8 mouse cellular contexts compared by ENCODE assay signal in genomic region chr13:73970545-73971448, GRCm38 (mm10). TPM values are rescaled to one million over a fixed set of nuclear protein-coding genes. Genes with fewer than 3 reads are reported as not detected.
DNase-seq lines count a peak whose midpoint lies in the region; ATAC-seq and TF ChIP-seq lines count a peak whose summit lies in the region.

No protein-coding gene starts in this region.

- H3K4me2 ChIP-seq in forebrain, postnatal 0 days (ENCODE audit: low read depth) = no peak overlapping the region
- peak overlapping the region; percentile 39 for H3K4me2 ChIP-seq in lung, embryonic 15.5 days

- no peaks in the 10 kb centered on the region for H3K4me1 ChIP-seq in forebrain, postnatal 0 days (ENCODE audit: insufficient read depth)
- H3K4me1 ChIP-seq in lung, embryonic 15.5 days = 0 out of 2 replicates have a peak, but pooled peaks cover 3% of the 10 kb centered on the region

- no peak overlapping the region for H3K4me3 ChIP-seq in forebrain, postnatal 0 days (ENCODE audit: low read depth, low read length)
- H3K4me3 ChIP-seq in lung, embryonic 15.5 days = no peak overlapping the region

- peak; percentile 78 for TF ChIP-seq CTCF in Patski (IDR thresholded peaks at IDR 0.05)
- peak; percentile 87 for TF ChIP-seq CTCF in forebrain, postnatal 0 days (IDR thresholded peaks at IDR 0.05; ENCODE audit: low read depth)

- no peak overlapping the region for H3K9ac ChIP-seq in forebrain, postnatal 0 days
- H3K9ac ChIP-seq in lung, embryonic 15.5 days = no peak overlapping the region

- H3K27ac ChIP-seq in forebrain, postnatal 0 days (ENCODE audit: low read depth, low read length) = no peak overlapping the region
- no peak overlapping the region for H3K27ac ChIP-seq in lung, embryonic 15.5 days

- peak; percentile 54 for ATAC-seq in Patski
- peak; percentile 94 for ATAC-seq in forebrain, postnatal 0 days
- peak; percentile 82 to 88 for ATAC-seq in hematopoietic stem cell, adult 5-6 weeks (replicated peaks in 1 of 2; ENCODE audit: insufficient read depth in 1 of 2, low FRiP score in 2 of 2, low TSS enrichment in 1 of 2, low read depth in 1 of 2, poor library complexity in 2 of 2, severe bottlenecking in 2 of 2)
- peak; percentile 80 for ATAC-seq in lung, embryonic 15.5 days (ENCODE audit: borderline replicate concordance, extremely low read depth, low FRiP score, low TSS enrichment)

- CTCF ChIA-PET in Patski (lab: Charles Lee) = interaction anchor here (0.7 to 2.0 kb wide), 20 partner anchors 9 to 330 kb away, joined by 3 to 10 read pairs (median 4); no protein-coding TSS in a partner anchor

- H3K36me3 ChIP-seq in forebrain, postnatal 0 days (ENCODE audit: insufficient read depth) = no peaks in the 10 kb centered on the region
- no peaks in the 10 kb centered on the region for H3K36me3 ChIP-seq in lung, embryonic 15.5 days

- no peaks in the 10 kb centered on the region for H3K9me3 ChIP-seq in forebrain, postnatal 0 days (ENCODE audit: low read length)
- H3K9me3 ChIP-seq in lung, embryonic 15.5 days = no peaks in the 10 kb centered on the region

- in situ Hi-C loops in Patski (cut with MboI; ENCODE audit: low pct_unique_long_range_greater_than_20kb) = loop anchor here (5.0 kb wide), 1 partner anchor 332 kb away; no protein-coding TSS in a partner anchor

- POLR2A ChIA-PET in Patski (lab: Charles Lee) = interaction anchor here (0.7 kb wide), 1 partner anchor 23 kb away, joined by 3 read pairs; no protein-coding TSS in a partner anchor

- DNase-seq in Patski (ENCODE audit: low read depth, low spot score) = no peak
- peak; percentile 55 to 57 for DNase-seq in cerebellum, adult 18-20 months
- DNase-seq in forebrain, postnatal 0 days = peak; percentile 84
- peak; percentile 45 to 73 for DNase-seq in layer of hippocampus, adult 18-20 months (ENCODE audit: low spot score in 2 of 2)
- DNase-seq in ovary, postnatal 14 days (ENCODE audit: low spot score) = peak; percentile 65
- DNase-seq in urinary bladder, postnatal 25 days (ENCODE audit: low spot score) = peak; percentile 47

- WGBS in forebrain, postnatal 0 days = 45% methylated on average over 12 of the region's 12 CpGs
- 14% methylated on average over 12 of the region's 12 CpGs for WGBS in lung, embryonic 15.5 days

- H3K27me3 ChIP-seq in Patski = no peaks in the 10 kb centered on the region
- no peaks in the 10 kb centered on the region for H3K27me3 ChIP-seq in forebrain, postnatal 0 days (ENCODE audit: insufficient read depth, low read length)
- no peaks in the 10 kb centered on the region for H3K27me3 ChIP-seq in lung, embryonic 15.5 days

RNA-seq across cellular contexts. Expression of gene Zdhhc11, which starts 7.1 kb away (rescaled TPM):
- polyA plus RNA-seq in Patski (2021) = not detected
- not detected in 2 replicates for total RNA-seq in forebrain, postnatal 0 days (2014; rRNA removed)
- polyA plus RNA-seq in forebrain, postnatal 0 days (2015; fragmentation: Nextera tagmentation; extraction: Ambion mirVana) = not detected in 2 replicates
- not detected in 2 replicates for total RNA-seq in hematopoietic stem cell, adult 5-6 weeks (2017)
- total RNA-seq in layer of hippocampus, adult 18-20 months (2021) = not detected
- polyA plus RNA-seq in lung, embryonic 15.5 days (2015; fragmentation: Nextera tagmentation; extraction: Ambion mirVana) = not detected in 2 replicates

RNA-seq across cellular contexts. Expression of gene Brd9, which starts 33.2 kb away (rescaled TPM):
- polyA plus RNA-seq in Patski (2021) = 36.0 TPM
- total RNA-seq in forebrain, postnatal 0 days (2014; rRNA removed) = 93.6 and 111 TPM in 2 replicates
- 68.1 and 75.0 TPM in 2 replicates for polyA plus RNA-seq in forebrain, postnatal 0 days (2015; fragmentation: Nextera tagmentation; extraction: Ambion mirVana)
- 106 and 107 TPM in 2 replicates for total RNA-seq in hematopoietic stem cell, adult 5-6 weeks (2017)
- total RNA-seq in layer of hippocampus, adult 18-20 months (2021) = 100 to 1,000 TPM in 1 of 2 experiments, 10 to 100 TPM in 1; 99.3 to 106 TPM
- polyA plus RNA-seq in lung, embryonic 15.5 days (2015; fragmentation: Nextera tagmentation; extraction: Ambion mirVana) = 45.1 and 50.4 TPM in 2 replicates

RNA-seq across cellular contexts. Expression of gene Trip13, which starts 33.2 kb away (rescaled TPM):
- 14.8 TPM for polyA plus RNA-seq in Patski (2021)
- total RNA-seq in forebrain, postnatal 0 days (2014; rRNA removed) = 3.8 and 4.3 TPM in 2 replicates
- polyA plus RNA-seq in forebrain, postnatal 0 days (2015; fragmentation: Nextera tagmentation; extraction: Ambion mirVana) = 9.6 and 10.6 TPM in 2 replicates
- 24.4 and 32.6 TPM in 2 replicates for total RNA-seq in hematopoietic stem cell, adult 5-6 weeks (2017)
- under 1 TPM; 0.48 to 0.87 TPM for total RNA-seq in layer of hippocampus, adult 18-20 months (2021)
- polyA plus RNA-seq in lung, embryonic 15.5 days (2015; fragmentation: Nextera tagmentation; extraction: Ambion mirVana) = 42.2 and 44.4 TPM in 2 replicates

RNA-seq across cellular contexts. Expression of gene Tppp, which starts 38.4 kb away (rescaled TPM):
- polyA plus RNA-seq in Patski (2021) = 0.08 TPM
- total RNA-seq in forebrain, postnatal 0 days (2014; rRNA removed) = 28.9 and 33.4 TPM in 2 replicates
- polyA plus RNA-seq in forebrain, postnatal 0 days (2015; fragmentation: Nextera tagmentation; extraction: Ambion mirVana) = 6.2 and 8.2 TPM in 2 replicates
- total RNA-seq in hematopoietic stem cell, adult 5-6 weeks (2017) = 0.44 TPM in 1 of 2 replicates, not detected in the other
- total RNA-seq in layer of hippocampus, adult 18-20 months (2021) = 100 to 1,000 TPM; 283 to 288 TPM
- 1.1 and 1.5 TPM in 2 replicates for polyA plus RNA-seq in lung, embryonic 15.5 days (2015; fragmentation: Nextera tagmentation; extraction: Ambion mirVana)
